Comparison of ENCODE assay signal across 8 mouse cellular contexts in genomic region chr8:84689091-84689915, GRCm38 (mm10). TPM values are rescaled to one million over a fixed set of nuclear protein-coding genes. Genes with fewer than 3 reads are reported as not detected.
DNase-seq lines count a peak whose midpoint lies in the region; ATAC-seq and TF ChIP-seq lines count a peak whose summit lies in the region.

No protein-coding gene starts in this region.

- H3K27ac ChIP-seq in heart, embryonic 15.5 days: peak overlapping the region; percentile 75
- peak overlapping the region; percentile 96 for H3K27ac ChIP-seq in liver, embryonic 13.5 days
- H3K27ac ChIP-seq in stomach, embryonic 15.5 days: peak overlapping the region; percentile 68

- peaks cover 18% of the 10 kb centered on the region; the same call in 1 of the 2 replicates for H3K36me3 ChIP-seq in heart, embryonic 15.5 days
- peaks cover 34% of the 10 kb centered on the region for H3K36me3 ChIP-seq in liver, embryonic 13.5 days
- H3K36me3 ChIP-seq in stomach, embryonic 15.5 days: peaks cover 18% of the 10 kb centered on the region; the same call in 1 of the 2 replicates

- peak; percentile 91 for DNase-seq in CD4-positive, CD25-positive, alpha-beta regulatory T cell, adult 2 months (ENCODE audit: low read depth, low spot score)
- peak; percentile 97 for DNase-seq in brain, embryonic 14.5 days (ENCODE audit: low read depth)
- DNase-seq in kidney, postnatal 25 days: peak; percentile 93 to 94
- peak; percentile 85 for DNase-seq in liver, embryonic 13.5 days
- peak; percentile 88 for DNase-seq in neural tube, embryonic 10.5 days (ENCODE audit: extremely low spot score, low spot score)

- H3K4me3 ChIP-seq in heart, embryonic 15.5 days: peak overlapping the region; percentile 86
- peak overlapping the region; percentile 99 for H3K4me3 ChIP-seq in liver, embryonic 13.5 days (replicated peaks)
- peak overlapping the region; percentile 92 for H3K4me3 ChIP-seq in stomach, embryonic 15.5 days (replicated peaks)

- H3K9ac ChIP-seq in heart, embryonic 15.5 days: peak overlapping the region; percentile 79
- H3K9ac ChIP-seq in liver, embryonic 13.5 days: peak overlapping the region; percentile 100
- H3K9ac ChIP-seq in stomach, embryonic 15.5 days: peak overlapping the region; percentile 80

- peak overlapping the region; percentile 96 for H3K4me2 ChIP-seq in heart, embryonic 15.5 days
- peak overlapping the region; percentile 94 for H3K4me2 ChIP-seq in liver, embryonic 13.5 days
- peak overlapping the region; percentile 88 for H3K4me2 ChIP-seq in stomach, embryonic 15.5 days

- no peak for TF ChIP-seq CTCF in brain, embryonic 14.5 days (IDR thresholded peaks at IDR 0.05; ENCODE audit: borderline replicate concordance, extremely low read depth, insufficient read depth, insufficient read length)

- peaks cover 47% of the 10 kb centered on the region for H3K4me1 ChIP-seq in heart, embryonic 15.5 days (replicated peaks)
- H3K4me1 ChIP-seq in liver, embryonic 13.5 days (replicated peaks): peaks cover 59% of the 10 kb centered on the region
- peaks cover 40% of the 10 kb centered on the region for H3K4me1 ChIP-seq in stomach, embryonic 15.5 days

- 0% methylated on average over 47 of the region's 47 CpGs for WGBS in heart, embryonic 15.5 days
- under 1% methylated on average over 47 of the region's 47 CpGs for WGBS in liver, embryonic 13.5 days (ENCODE audit: insufficient replicate concordance)
- WGBS in stomach, embryonic 15.5 days: under 1% methylated on average over 46 of the region's 47 CpGs

- H3K27me3 ChIP-seq in heart, embryonic 15.5 days: no peaks in the 10 kb centered on the region
- no peaks in the 10 kb centered on the region for H3K27me3 ChIP-seq in liver, embryonic 13.5 days
- no peaks in the 10 kb centered on the region for H3K27me3 ChIP-seq in stomach, embryonic 15.5 days (replicated peaks)

- TF ChIP-seq POLR2A in brain, embryonic 14.5 days (IDR thresholded peaks at IDR 0.05; ENCODE audit: borderline replicate concordance, extremely low read depth, insufficient read depth, insufficient read length, poor library complexity, severe bottlenecking): no peak

- peak; percentile 77 for ATAC-seq in erythroid progenitor cell, adult 5-6 weeks (replicated peaks; ENCODE audit: low FRiP score, poor library complexity, severe bottlenecking)
- ATAC-seq in heart, embryonic 15.5 days (replicated peaks; ENCODE audit: insufficient number of reproducible peaks, insufficient read depth, low FRiP score, low read depth): peak; percentile 75
- ATAC-seq in liver, embryonic 13.5 days (ENCODE audit: low read depth): peak; percentile 70
- peak; percentile 86 for ATAC-seq in stomach, embryonic 15.5 days (ENCODE audit: insufficient read depth, low FRiP score, low read depth)

- H3K9me3 ChIP-seq in heart, embryonic 15.5 days (replicated peaks): no peaks in the 10 kb centered on the region
- H3K9me3 ChIP-seq in liver, embryonic 13.5 days (replicated peaks): no peaks in the 10 kb centered on the region
- no peaks in the 10 kb centered on the region for H3K9me3 ChIP-seq in stomach, embryonic 15.5 days

RNA-seq across cellular contexts. Expression of gene Nacc1, which starts 1.6 kb away (rescaled TPM):
- 81.8 and 87.0 TPM in 2 replicates for polyA plus RNA-seq in brain, embryonic 14.5 days (2012; rRNA removed)
- total RNA-seq in erythroid progenitor cell, adult 5-6 weeks (2015; ENCODE audit: low replicate concordance): 24.3 and 25.6 TPM in 2 replicates
- total RNA-seq in erythroid progenitor cell, adult 5-6 weeks (2017; ENCODE audit: low replicate concordance): 11.8 and 16.9 TPM in 2 replicates
- polyA plus RNA-seq in heart, embryonic 15.5 days (2015; fragmentation: Nextera tagmentation; extraction: Ambion mirVana): 10.7 and 14.6 TPM in 2 replicates
- polyA plus RNA-seq in liver, embryonic 13.5 days (2015; fragmentation: Nextera tagmentation; extraction: Ambion mirVana): 6.9 and 7.6 TPM in 2 replicates
- polyA plus RNA-seq in stomach, embryonic 15.5 days (2015; fragmentation: Nextera tagmentation; extraction: Ambion mirVana): 15.8 and 17.4 TPM in 2 replicates

RNA-seq across cellular contexts. Expression of gene Trmt1, which starts 3.2 kb away (rescaled TPM):
- polyA plus RNA-seq in brain, embryonic 14.5 days (2012; rRNA removed): 113 and 120 TPM in 2 replicates
- 7.9 and 13.4 TPM in 2 replicates for total RNA-seq in erythroid progenitor cell, adult 5-6 weeks (2015; ENCODE audit: low replicate concordance)
- 18.4 and 23.1 TPM in 2 replicates for total RNA-seq in erythroid progenitor cell, adult 5-6 weeks (2017; ENCODE audit: low replicate concordance)
- polyA plus RNA-seq in heart, embryonic 15.5 days (2015; fragmentation: Nextera tagmentation; extraction: Ambion mirVana): 40.6 and 47.4 TPM in 2 replicates
- 45.9 and 46.8 TPM in 2 replicates for polyA plus RNA-seq in liver, embryonic 13.5 days (2015; fragmentation: Nextera tagmentation; extraction: Ambion mirVana)
- 56.2 and 63.9 TPM in 2 replicates for polyA plus RNA-seq in stomach, embryonic 15.5 days (2015; fragmentation: Nextera tagmentation; extraction: Ambion mirVana)

RNA-seq across cellular contexts. Expression of gene Lyl1, which starts 12.0 kb away (rescaled TPM):
- 3.4 and 4.7 TPM in 2 replicates for polyA plus RNA-seq in brain, embryonic 14.5 days (2012; rRNA removed)
- total RNA-seq in erythroid progenitor cell, adult 5-6 weeks (2015; ENCODE audit: low replicate concordance): 98.7 and 109 TPM in 2 replicates
- 54.7 and 70.5 TPM in 2 replicates for total RNA-seq in erythroid progenitor cell, adult 5-6 weeks (2017; ENCODE audit: low replicate concordance)
- 9.2 and 13.2 TPM in 2 replicates for polyA plus RNA-seq in heart, embryonic 15.5 days (2015; fragmentation: Nextera tagmentation; extraction: Ambion mirVana)
- 61.2 and 61.3 TPM in 2 replicates for polyA plus RNA-seq in liver, embryonic 13.5 days (2015; fragmentation: Nextera tagmentation; extraction: Ambion mirVana)
- polyA plus RNA-seq in stomach, embryonic 15.5 days (2015; fragmentation: Nextera tagmentation; extraction: Ambion mirVana): 7.1 and 9.7 TPM in 2 replicates

RNA-seq across cellular contexts. Expression of gene Ier2, which starts 26.7 kb away (rescaled TPM):
- 7.3 and 11.0 TPM in 2 replicates for polyA plus RNA-seq in brain, embryonic 14.5 days (2012; rRNA removed)
- 10.9 and 16.2 TPM in 2 replicates for total RNA-seq in erythroid progenitor cell, adult 5-6 weeks (2015; ENCODE audit: low replicate concordance)
- total RNA-seq in erythroid progenitor cell, adult 5-6 weeks (2017; ENCODE audit: low replicate concordance): 7.6 and 8.1 TPM in 2 replicates
- 34.9 and 50.5 TPM in 2 replicates for polyA plus RNA-seq in heart, embryonic 15.5 days (2015; fragmentation: Nextera tagmentation; extraction: Ambion mirVana)
- 20.5 and 24.1 TPM in 2 replicates for polyA plus RNA-seq in liver, embryonic 13.5 days (2015; fragmentation: Nextera tagmentation; extraction: Ambion mirVana)
- polyA plus RNA-seq in stomach, embryonic 15.5 days (2015; fragmentation: Nextera tagmentation; extraction: Ambion mirVana): 86.4 and 90.3 TPM in 2 replicates

RNA-seq across cellular contexts. Expression of gene G430095P16Rik, which starts 33.5 kb away (rescaled TPM):
- 0.92 and 1.5 TPM in 2 replicates for polyA plus RNA-seq in brain, embryonic 14.5 days (2012; rRNA removed)
- 12.2 and 21.6 TPM in 2 replicates for total RNA-seq in erythroid progenitor cell, adult 5-6 weeks (2015; ENCODE audit: low replicate concordance)
- total RNA-seq in erythroid progenitor cell, adult 5-6 weeks (2017; ENCODE audit: low replicate concordance): 1.1 and 13.2 TPM in 2 replicates
- polyA plus RNA-seq in heart, embryonic 15.5 days (2015; fragmentation: Nextera tagmentation; extraction: Ambion mirVana): 4.5 TPM in 2 replicates
- polyA plus RNA-seq in liver, embryonic 13.5 days (2015; fragmentation: Nextera tagmentation; extraction: Ambion mirVana): 9.6 and 10.0 TPM in 2 replicates
- polyA plus RNA-seq in stomach, embryonic 15.5 days (2015; fragmentation: Nextera tagmentation; extraction: Ambion mirVana): 3.5 and 4.1 TPM in 2 replicates

Comparison
In these comparisons a context has a peak if more than half of its experiments do, and no peak if none do; other contexts are left out.
1. Peak in every context shown above with its lines: DNase-seq, ATAC-seq, H3K4me3 ChIP-seq and H3K27ac ChIP-seq.